Mouse (Mus musculus): ENCODE data around the gene Epor.

Gene Epor

GRCm38 (mm10) chr9:21963417-21963816, at the start of gene Epor:
Epor (minus strand) TSS chr9:21963506.
- DNase-seq, result peak; percentile 71

- DNase-seq, result no peak
Observed at GRCm38 (mm10) chr9:22012731-22013130, 49.4 kb upstream of the Epor start.

GRCm38 (mm10) chr9:22011055-22011454, 47.7 kb upstream of the Epor start:
- DNase-seq, result no peak

GRCm38 (mm10) chr9:22004546-22004945, 41.2 kb upstream of the Epor start:
- no peak for DNase-seq

GRCm38 (mm10) chr9:22003163-22003554, 39.9 kb upstream of the Epor start:
- peak; percentile 54 for DNase-seq

- peak; percentile 100 for DNase-seq
Observed at GRCm38 (mm10) chr9:22002194-22003162, 39.2 kb upstream of the Epor start, which contains the start of the genes Ccdc151 and Prkcsh. Ccdc151 (minus strand) TSS chr9:22002634. Prkcsh (plus strand) TSS chr9:22002806.

GRCm38 (mm10) chr9:22001633-22002032, 38.3 kb upstream of the Epor start:
- no peak for DNase-seq

- no peak for DNase-seq
Observed at GRCm38 (mm10) chr9:22000296-22000695, 37.0 kb upstream of the Epor start.

- no peak for DNase-seq
Observed at GRCm38 (mm10) chr9:21996178-21996867, 33.0 kb upstream of the Epor start.

GRCm38 (mm10) chr9:21992227-21992626, 28.9 kb upstream of the Epor start:
- no peak for DNase-seq

GRCm38 (mm10) chr9:21989230-21990110, 26.2 kb upstream of the Epor start, which contains the start of gene Rgl3:
Rgl3 (minus strand) TSS chr9:21989446.
- peak; percentile 87 for DNase-seq

- DNase-seq, result peak; percentile 83
Observed at GRCm38 (mm10) chr9:21988421-21989101, 25.3 kb upstream of the Epor start.

- DNase-seq, result peak; percentile 29
Observed at GRCm38 (mm10) chr9:21987592-21988342, 24.5 kb upstream of the Epor start.

GRCm38 (mm10) chr9:21983911-21984310, 20.6 kb upstream of the Epor start:
- DNase-seq, result no peak

- DNase-seq, result no peak
Observed at GRCm38 (mm10) chr9:21978398-21979128, 15.3 kb upstream of the Epor start.

GRCm38 (mm10) chr9:21977972-21978371, 14.7 kb upstream of the Epor start:
- DNase-seq, result no peak

GRCm38 (mm10) chr9:21977331-21977730, 14.0 kb upstream of the Epor start:
- no peak for DNase-seq

GRCm38 (mm10) chr9:21976626-21977175, 13.4 kb upstream of the Epor start:
- DNase-seq, result no peak

- no peak for DNase-seq
Observed at GRCm38 (mm10) chr9:21969304-21969703, 6.0 kb upstream of the Epor start.

GRCm38 (mm10) chr9:21968883-21969282, 5.6 kb upstream of the Epor start:
- DNase-seq, result no peak
